Mouse (Mus musculus): ENCODE data around the gene Bloc1s5. TPM values are rescaled to one million over a fixed set of nuclear protein-coding genes. Genes with fewer than 3 reads are reported as not detected.
"Not testable (repeated sequence)": the region's sequence is repeated elsewhere in the genome, so short reads cannot be mapped to it uniquely, and the experiment has no call there.

Bloc1s5 gene
- polyA plus RNA-seq, 1 experiment from 2014 or later = 24.7 TPM

DNA sequence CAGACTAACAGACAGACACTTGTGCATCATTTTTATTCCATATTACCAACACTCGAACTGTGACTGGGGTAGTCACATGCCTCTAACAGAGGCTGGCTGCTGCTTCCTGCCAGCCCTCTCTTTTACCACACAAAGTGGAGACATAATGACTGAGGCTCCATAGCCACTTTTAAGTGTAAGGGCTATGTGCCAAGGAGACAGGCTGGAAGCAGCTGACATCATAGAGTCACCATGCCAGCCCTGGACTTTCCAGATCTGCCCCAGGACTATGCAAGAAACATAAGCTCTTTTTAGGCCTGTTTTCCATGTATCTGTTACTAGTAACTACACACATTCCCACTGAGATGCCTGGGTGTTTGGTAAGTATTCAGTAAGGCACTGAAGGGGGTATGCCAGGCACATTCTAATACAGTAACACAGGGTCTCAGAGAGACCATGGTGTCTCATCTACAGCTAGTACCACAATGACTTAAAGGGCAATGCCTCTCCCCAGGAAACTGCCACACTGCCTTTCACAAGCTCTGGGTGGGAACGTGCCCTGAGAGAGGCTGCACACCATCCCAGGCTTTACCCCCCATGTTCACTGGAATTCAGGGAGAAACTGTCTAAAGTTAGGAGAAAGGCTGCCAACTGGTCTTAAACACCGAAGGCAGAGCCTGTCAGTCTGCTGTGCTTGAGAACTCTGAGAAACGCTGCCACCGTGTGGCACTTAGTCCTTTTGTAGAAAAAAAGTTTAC is 9.2 kb downstream of the Bloc1s5 start:
- no peaks in the 10 kb centered on the region for H3K4me1 ChIP-seq (ENCODE audit: control insufficient read depth, insufficient read depth, low read depth, low read length)
- no peak overlapping the region for H3K9ac ChIP-seq (ENCODE audit: low read depth, low read length)
- no peak overlapping the region for H3K27ac ChIP-seq (ENCODE audit: low read depth, low read length)
- H3K4me3 ChIP-seq (ENCODE audit: low read length) = no peak overlapping the region
- H3K9me3 ChIP-seq (ENCODE audit: control insufficient read depth, low read length) = no peaks in the 10 kb centered on the region
- ATAC-seq = peak; percentile 71
- no peaks in the 10 kb centered on the region for H3K27me3 ChIP-seq (replicated peaks; ENCODE audit: control insufficient read depth, insufficient read depth, low read length)
- no peak overlapping the region for H3K4me2 ChIP-seq (ENCODE audit: low read length)
- 18% methylated on average over 5 of the region's 5 CpGs for WGBS
- H3K36me3 ChIP-seq (ENCODE audit: control insufficient read depth, insufficient read depth, low read length) = no peaks in the 10 kb centered on the region

DNA sequence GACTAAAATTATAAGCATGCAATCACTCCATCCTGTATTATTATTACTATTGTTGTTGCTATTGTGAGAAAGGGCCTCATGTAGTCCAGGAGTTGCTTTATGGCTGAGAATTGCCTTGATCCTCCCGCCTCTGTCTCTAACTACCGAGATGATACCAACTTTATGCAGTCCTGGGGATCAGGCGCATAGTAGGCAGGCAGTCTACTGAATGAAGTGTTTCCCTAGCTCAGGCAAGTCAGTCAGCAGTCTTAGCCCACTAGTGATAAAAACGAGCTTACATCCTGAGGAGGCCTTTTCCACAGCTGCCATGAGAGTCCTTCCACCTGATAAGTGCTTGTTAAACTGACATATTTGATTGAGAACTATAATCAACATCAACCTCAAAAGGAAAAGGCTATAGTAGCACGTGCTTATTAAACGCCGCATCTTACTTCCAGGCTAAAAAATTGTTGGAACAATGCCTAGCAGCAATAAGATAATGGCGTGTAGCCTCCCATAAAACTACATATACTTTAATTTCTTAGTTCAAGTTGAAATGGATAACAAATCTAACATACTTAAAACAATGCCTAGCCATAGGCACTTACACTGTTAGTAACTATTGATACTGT is 10.5 kb downstream of the Bloc1s5 start:
- Histone ChIP-seq H3K4me2 (ENCODE audit: low read length) (no peak overlapping the region), H3K9me3 (ENCODE audit: control insufficient read depth, low read length) (no peaks in the 10 kb centered on the region), H3K9ac (ENCODE audit: low read depth, low read length) (no peak overlapping the region), H3K4me1 (ENCODE audit: control insufficient read depth, insufficient read depth, low read depth, low read length) (no peaks in the 10 kb centered on the region), H3K27me3 (replicated peaks; ENCODE audit: control insufficient read depth, insufficient read depth, low read length) (no peaks in the 10 kb centered on the region), H3K27ac (ENCODE audit: low read depth, low read length) (no peak overlapping the region), H3K4me3 (ENCODE audit: low read length) (no peak overlapping the region), H3K36me3 (ENCODE audit: control insufficient read depth, insufficient read depth, low read length) (no peaks in the 10 kb centered on the region)
- ATAC-seq = no peak
- 89% methylated on average over 8 of the region's 8 CpGs for WGBS

DNA sequence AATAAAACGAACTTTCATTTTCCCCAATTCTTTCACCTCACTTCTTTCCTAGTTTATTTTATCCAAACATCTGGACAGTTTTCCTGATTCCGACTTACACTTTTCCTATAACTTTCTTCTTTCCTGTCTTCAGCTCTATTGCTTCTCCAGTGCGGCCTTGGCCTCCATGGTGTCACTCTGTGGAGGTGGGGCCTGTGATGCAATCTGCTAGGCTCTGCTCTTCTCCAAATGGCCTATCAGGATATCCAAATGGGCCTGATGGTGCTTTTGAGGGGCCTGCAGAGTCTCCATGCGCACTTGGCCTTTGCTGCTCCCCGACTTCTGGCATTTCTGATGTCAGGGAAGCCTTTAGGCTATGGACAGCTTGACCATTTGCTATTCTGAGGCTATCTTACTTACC is 11.6 kb downstream of the Bloc1s5 start:
- H3K9ac ChIP-seq (ENCODE audit: low read depth, low read length) = no peak overlapping the region
- peaks cover 2% of the 10 kb centered on the region; the same call in 1 of the 2 replicates for H3K36me3 ChIP-seq (ENCODE audit: control insufficient read depth, insufficient read depth, low read length)
- no peak overlapping the region for H3K27ac ChIP-seq (ENCODE audit: low read depth, low read length)
- no peak overlapping the region for H3K4me2 ChIP-seq (ENCODE audit: low read length)
- H3K27me3 ChIP-seq (replicated peaks; ENCODE audit: control insufficient read depth, insufficient read depth, low read length) = no peaks in the 10 kb centered on the region
- no peak for ATAC-seq
- 94% methylated on average over 5 of the region's 5 CpGs for WGBS
- no peaks in the 10 kb centered on the region for H3K9me3 ChIP-seq (ENCODE audit: control insufficient read depth, low read length)
- H3K4me3 ChIP-seq (ENCODE audit: low read length) = no peak overlapping the region
- no peaks in the 10 kb centered on the region for H3K4me1 ChIP-seq (ENCODE audit: control insufficient read depth, insufficient read depth, low read depth, low read length)

GRCm38 (mm10) chr13:38618001-38618630 is 16.8 kb downstream of the Bloc1s5 start:
- not testable (repeated sequence) for H3K9me3 ChIP-seq (ENCODE audit: control insufficient read depth, low read length); H3K27me3 ChIP-seq (replicated peaks; ENCODE audit: control insufficient read depth, insufficient read depth, low read length); ATAC-seq; H3K27ac ChIP-seq (ENCODE audit: low read depth, low read length); H3K4me1 ChIP-seq (ENCODE audit: control insufficient read depth, insufficient read depth, low read depth, low read length); H3K36me3 ChIP-seq (ENCODE audit: control insufficient read depth, insufficient read depth, low read length); H3K4me3 ChIP-seq (ENCODE audit: low read length); H3K4me2 ChIP-seq (ENCODE audit: low read length); H3K9ac ChIP-seq (ENCODE audit: low read depth, low read length)
- WGBS = 86% methylated on average over 4 of the region's 4 CpGs

GRCm38 (mm10) chr13:38616887-38617286 is 18.0 kb downstream of the Bloc1s5 start:
- Histone ChIP-seq H3K4me3 (ENCODE audit: low read length) (no peak overlapping the region), H3K27me3 (replicated peaks; ENCODE audit: control insufficient read depth, insufficient read depth, low read length) (no peaks in the 10 kb centered on the region), H3K9me3 (ENCODE audit: control insufficient read depth, low read length) (no peaks in the 10 kb centered on the region), H3K4me1 (ENCODE audit: control insufficient read depth, insufficient read depth, low read depth, low read length) (no peaks in the 10 kb centered on the region), H3K27ac (ENCODE audit: low read depth, low read length) (no peak overlapping the region), H3K9ac (ENCODE audit: low read depth, low read length) (no peak overlapping the region), H3K36me3 (ENCODE audit: control insufficient read depth, insufficient read depth, low read length) (peaks cover 10% of the 10 kb centered on the region), H3K4me2 (ENCODE audit: low read length) (no peak overlapping the region)
- 88% methylated on average over 4 of the region's 4 CpGs for WGBS
- no peak for ATAC-seq

- H3K4me1 ChIP-seq (ENCODE audit: control insufficient read depth, insufficient read depth, low read depth, low read length) = no peaks in the 10 kb centered on the region
- no peaks in the 10 kb centered on the region for H3K9me3 ChIP-seq (ENCODE audit: control insufficient read depth, low read length)
- H3K9ac ChIP-seq (ENCODE audit: low read depth, low read length) = no peak overlapping the region
- 93% methylated on average over 5 of the region's 5 CpGs for WGBS
- H3K4me2 ChIP-seq (ENCODE audit: low read length) = no peak overlapping the region
- H3K4me3 ChIP-seq (ENCODE audit: low read length) = no peak overlapping the region
- no peak overlapping the region for H3K27ac ChIP-seq (ENCODE audit: low read depth, low read length)
- ATAC-seq = no peak
- no peaks in the 10 kb centered on the region for H3K27me3 ChIP-seq (replicated peaks; ENCODE audit: control insufficient read depth, insufficient read depth, low read length)
- H3K36me3 ChIP-seq (ENCODE audit: control insufficient read depth, insufficient read depth, low read length) = peaks cover 10% of the 10 kb centered on the region
Observed at GRCm38 (mm10) chr13:38615656-38616055, 19.3 kb downstream of the Bloc1s5 start.

GRCm38 (mm10) chr13:38614298-38614697 is 20.6 kb downstream of the Bloc1s5 start:
- H3K9me3 ChIP-seq (ENCODE audit: control insufficient read depth, low read length) = no peaks in the 10 kb centered on the region
- ATAC-seq = no peak
- 83% methylated on average over 5 of the region's 5 CpGs for WGBS

DNA sequence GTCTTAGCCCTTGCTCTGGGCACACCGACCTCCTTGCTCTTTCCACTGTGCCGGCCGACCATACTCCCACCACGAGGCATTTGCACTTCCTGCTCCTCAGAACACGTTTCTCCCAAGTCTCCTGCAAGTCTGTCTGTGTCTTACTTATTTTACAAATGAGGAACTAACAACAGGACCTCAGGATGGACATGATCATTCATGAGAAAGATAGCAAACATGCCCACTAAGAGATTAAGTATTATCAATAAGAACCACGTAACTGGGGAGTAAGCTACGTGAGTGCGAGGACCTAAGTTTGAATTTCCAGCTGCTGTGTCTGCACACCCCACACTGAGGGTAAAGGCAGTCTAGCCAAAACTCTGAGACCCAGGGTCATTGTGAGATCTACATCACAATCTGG is 21.3 kb downstream of the Bloc1s5 start:
- no peak for ATAC-seq
- H3K9me3 ChIP-seq (ENCODE audit: control insufficient read depth, low read length) = no peaks in the 10 kb centered on the region
- no peaks in the 10 kb centered on the region for H3K4me1 ChIP-seq (ENCODE audit: control insufficient read depth, insufficient read depth, low read depth, low read length)
- H3K27me3 ChIP-seq (replicated peaks; ENCODE audit: control insufficient read depth, insufficient read depth, low read length) = no peaks in the 10 kb centered on the region
- peaks cover 8% of the 10 kb centered on the region for H3K36me3 ChIP-seq (ENCODE audit: control insufficient read depth, insufficient read depth, low read length)
- WGBS = 92% methylated on average over 8 of the region's 8 CpGs
- no peak overlapping the region for H3K4me3 ChIP-seq (ENCODE audit: low read length)
- no peak overlapping the region for H3K9ac ChIP-seq (ENCODE audit: low read depth, low read length)
- H3K27ac ChIP-seq (ENCODE audit: low read depth, low read length) = no peak overlapping the region
- no peak overlapping the region for H3K4me2 ChIP-seq (ENCODE audit: low read length)

More at GRCm38 (mm10) chr13:38614298-38614697, 20.6 kb downstream of the Bloc1s5 start:
- Histone ChIP-seq H3K4me1 (ENCODE audit: control insufficient read depth, insufficient read depth, low read depth, low read length) (no peaks in the 10 kb centered on the region), H3K27ac (ENCODE audit: low read depth, low read length) (no peak overlapping the region), H3K36me3 (ENCODE audit: control insufficient read depth, insufficient read depth, low read length) (peaks cover 10% of the 10 kb centered on the region), H3K9ac (ENCODE audit: low read depth, low read length) (no peak overlapping the region), H3K27me3 (replicated peaks; ENCODE audit: control insufficient read depth, insufficient read depth, low read length) (no peaks in the 10 kb centered on the region), H3K4me3 (ENCODE audit: low read length) (no peak overlapping the region), H3K4me2 (ENCODE audit: low read length) (no peak overlapping the region)

DNA sequence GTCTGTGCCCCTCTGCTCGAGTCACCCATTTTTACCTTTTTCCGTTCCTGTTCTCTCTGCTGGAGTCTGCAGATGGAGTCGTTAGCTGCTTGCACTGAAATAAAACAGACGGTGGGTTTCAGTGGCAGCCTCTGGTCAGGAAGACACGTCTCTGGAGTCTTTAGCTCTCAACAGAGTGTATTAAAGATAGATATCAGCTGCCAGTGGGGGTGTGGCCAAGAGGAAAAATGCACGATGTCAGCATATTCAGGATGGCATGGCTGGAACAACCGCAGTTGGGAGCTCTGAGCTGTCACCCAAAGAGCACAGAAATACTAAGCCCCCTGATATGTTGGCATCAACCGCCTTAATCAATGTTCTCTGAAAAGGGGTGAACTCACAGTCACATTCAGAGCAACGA is 22.3 kb downstream of the Bloc1s5 start:
- Histone ChIP-seq H3K4me2 (ENCODE audit: low read length) (no peak overlapping the region), H3K9me3 (ENCODE audit: control insufficient read depth, low read length) (no peaks in the 10 kb centered on the region), H3K36me3 (ENCODE audit: control insufficient read depth, insufficient read depth, low read length) (peaks cover 8% of the 10 kb centered on the region), H3K27ac (ENCODE audit: low read depth, low read length) (no peak overlapping the region), H3K4me3 (ENCODE audit: low read length) (no peak overlapping the region), H3K27me3 (replicated peaks; ENCODE audit: control insufficient read depth, insufficient read depth, low read length) (no peaks in the 10 kb centered on the region), H3K9ac (ENCODE audit: low read depth, low read length) (no peak overlapping the region), H3K4me1 (ENCODE audit: control insufficient read depth, insufficient read depth, low read depth, low read length) (no peaks in the 10 kb centered on the region)
- WGBS = 91% methylated on average over 9 of the region's 9 CpGs
- no peak for ATAC-seq
